Mouse (Mus musculus) thymus, postnatal 36 days (tissue): ENCODE measurements around the gene Pxdn.

Source experiments
- DNase-seq, 2 experiments: peaks; one replicate each; pipeline ENCODE4 v3.0.0; 2022; ENCODE audit warnings: mixed read lengths in 2 of 2

The Pxdn gene

GRCm38 (mm10) chr12:30029111-30029510 lies 91.7 kb downstream of the Pxdn start:
- no peak for DNase-seq

GRCm38 (mm10) chr12:30030571-30030970 lies 93.2 kb downstream of the Pxdn start:
- no peak for DNase-seq

DNA sequence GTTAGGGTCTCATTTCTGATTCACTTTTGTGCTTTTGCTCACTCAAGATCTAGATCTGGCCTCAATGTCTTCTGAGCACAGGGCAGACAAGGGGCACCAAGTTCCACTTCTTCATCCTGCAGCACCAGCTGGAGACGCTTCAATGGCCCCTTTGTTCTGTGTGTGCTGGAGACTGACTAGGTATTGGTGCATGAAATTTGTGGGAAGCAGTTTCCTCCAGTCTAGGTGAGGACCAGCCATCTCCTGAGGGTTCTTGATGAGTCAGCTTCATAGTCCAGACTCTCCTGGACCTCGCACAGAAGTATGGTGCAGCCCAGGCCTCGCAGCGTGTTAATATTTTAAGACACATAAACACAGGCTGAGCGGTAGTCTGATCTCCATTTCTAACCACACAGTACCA lies 97.3 kb downstream of the Pxdn start:
- DNase-seq = no peak

- DNase-seq = no peak
Measured at GRCm38 (mm10) chr12:30035406-30035805, 98.0 kb downstream of the Pxdn start.

DNA sequence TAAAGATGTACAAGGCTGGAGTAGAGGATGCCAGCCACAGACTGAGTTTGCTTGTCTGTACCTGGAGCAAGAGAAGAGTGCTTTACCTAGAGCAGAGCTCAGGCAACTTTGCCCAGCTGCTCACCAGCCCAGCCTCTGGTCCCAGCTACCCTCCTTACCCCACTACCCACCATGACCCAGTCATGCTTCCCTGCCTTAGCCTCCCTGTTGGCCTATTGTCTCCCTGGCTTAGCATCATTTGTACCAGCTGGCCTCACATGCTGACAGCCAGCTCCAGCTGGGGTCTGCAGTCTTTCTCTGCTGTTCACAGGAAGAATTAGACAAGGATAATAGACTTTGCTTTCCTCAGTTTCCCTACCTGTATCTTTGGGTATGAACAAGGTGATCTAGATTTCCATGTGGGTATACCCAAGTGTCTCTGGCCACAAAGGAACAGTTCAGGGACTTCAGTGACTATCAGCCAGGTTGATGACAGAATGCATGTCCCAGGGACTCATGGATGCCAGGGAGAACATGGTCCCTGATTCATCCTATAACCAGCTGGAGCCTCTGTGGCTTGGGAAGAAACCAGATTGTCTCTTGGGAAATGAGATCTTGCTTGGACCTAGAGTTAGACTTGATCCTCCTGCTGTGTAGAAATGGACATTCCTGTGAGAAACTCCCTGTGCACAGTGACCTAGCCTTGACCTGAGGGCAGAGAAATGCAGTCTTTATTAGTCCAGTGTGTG lies 98.6 kb downstream of the Pxdn start:
- no peak for DNase-seq

GRCm38 (mm10) chr12:30036569-30037055 lies 99.2 kb downstream of the Pxdn start:
- no peak for DNase-seq

DNA sequence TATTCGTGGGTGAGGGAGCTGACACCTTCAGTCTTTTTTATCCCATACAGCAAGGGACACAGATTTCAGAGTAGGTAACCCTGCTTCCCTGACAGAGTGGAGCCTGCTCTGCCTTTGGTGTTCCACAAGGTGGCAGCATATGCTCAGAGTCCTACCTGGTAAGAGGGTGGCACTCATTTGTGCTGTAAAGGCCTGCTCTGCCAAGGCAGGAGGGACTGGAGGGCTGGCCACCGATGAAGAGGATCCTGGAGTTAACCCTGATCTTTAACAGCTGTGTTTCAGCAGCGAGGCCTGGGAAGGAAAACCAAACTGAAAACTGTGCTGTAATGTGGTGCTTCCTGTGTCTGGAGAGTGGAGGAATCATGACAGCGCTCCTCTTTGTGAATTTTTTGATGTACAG lies 102.2 kb downstream of the Pxdn start:
- DNase-seq = no peak

DNA sequence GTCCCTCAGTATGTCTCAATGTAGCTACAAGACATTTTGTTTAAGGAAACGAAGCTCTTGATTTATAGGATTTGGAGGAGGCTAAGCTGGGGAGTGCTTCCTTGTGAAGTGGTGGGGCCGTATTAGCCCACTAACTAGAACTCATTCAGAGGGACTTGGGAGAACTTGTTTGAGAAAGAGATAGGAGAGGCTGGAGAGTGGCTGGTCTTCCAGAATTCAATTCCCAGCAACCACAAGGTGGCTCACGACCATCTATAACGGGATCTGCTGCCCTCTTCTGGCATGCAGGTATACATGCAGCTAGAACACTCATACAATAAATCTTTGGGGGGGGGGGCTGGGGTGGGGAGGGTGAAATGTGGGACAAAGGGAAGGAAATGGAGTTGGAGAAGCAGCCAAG lies 102.7 kb downstream of the Pxdn start:
- DNase-seq = no peak

- DNase-seq = no peak
Measured at GRCm38 (mm10) chr12:30048848-30049247, 111.4 kb downstream of the Pxdn start.

DNA sequence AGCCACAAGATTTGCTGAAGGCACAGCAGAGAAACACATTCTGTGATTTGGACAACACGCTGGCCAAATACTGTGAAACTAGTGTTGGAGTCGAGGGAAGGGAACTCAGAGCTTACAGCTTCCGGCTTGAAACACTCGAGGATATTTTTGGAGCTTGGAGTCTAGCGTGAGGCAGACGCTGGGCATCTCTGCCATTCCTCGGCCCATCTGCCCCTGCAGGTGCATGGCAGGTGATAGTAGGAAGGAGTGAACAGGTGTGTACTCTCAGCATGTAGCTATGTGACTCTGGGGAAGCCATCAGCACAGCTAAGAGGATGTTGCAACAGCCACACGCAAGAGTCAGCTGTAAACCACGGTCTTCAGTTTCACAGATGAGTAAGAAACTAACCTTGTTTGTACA lies 112.4 kb downstream of the Pxdn start:
- DNase-seq = no peak

DNA sequence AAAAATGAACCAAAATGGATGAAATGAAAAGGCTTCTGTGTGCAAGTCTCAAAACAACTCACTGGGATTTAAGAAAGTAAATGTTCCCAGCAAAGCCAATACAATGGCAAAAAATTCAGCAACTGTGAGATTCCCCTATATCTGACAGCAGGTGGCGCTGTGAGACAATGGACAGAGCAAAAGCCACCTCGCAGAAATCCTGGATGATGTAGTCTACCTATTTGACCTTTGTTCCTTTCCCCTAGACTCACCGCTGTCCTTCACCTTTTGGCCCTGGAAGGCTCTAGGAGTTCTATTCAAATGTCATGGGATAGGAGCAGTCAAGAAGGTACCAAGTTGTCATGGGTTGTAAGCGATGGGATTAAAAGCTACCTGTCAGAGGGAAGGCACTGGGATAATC lies 112.8 kb downstream of the Pxdn start:
- no peak for DNase-seq

DNA sequence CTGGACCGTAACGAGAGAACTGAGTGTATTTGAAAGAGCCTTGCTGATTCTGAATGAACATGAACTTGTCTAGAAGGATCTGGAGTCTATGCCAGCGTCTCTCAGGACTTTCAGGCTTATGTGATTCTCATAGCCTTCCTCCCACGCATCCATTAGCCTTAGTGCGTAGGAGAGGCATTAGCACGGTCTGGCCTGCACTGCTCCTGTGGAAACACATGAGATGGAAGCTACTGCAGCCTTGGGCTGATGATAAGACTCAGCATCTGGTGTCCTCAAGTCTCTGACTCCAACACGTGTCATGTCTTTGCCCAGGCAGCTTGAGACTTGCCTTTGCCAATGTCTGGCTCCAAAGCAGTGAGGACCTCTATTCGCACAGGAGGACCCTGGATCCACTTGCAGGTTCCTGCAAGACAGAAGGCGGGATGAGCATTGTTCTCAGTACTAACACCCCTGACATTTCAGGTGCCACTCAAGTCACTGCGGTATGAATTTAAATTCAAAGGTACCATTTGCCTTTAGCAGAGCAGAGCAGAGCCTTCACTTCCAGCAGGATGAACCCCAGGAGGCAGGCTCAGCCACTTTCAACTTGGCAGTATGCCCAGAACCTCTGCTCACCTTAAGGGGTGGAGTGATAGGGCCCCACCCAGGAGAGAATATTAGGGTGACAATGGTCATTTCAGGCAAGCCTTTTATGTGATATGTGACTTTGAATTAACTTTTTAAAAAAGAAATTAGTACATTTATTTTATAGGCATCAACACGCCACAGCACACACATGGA lies 117.5 kb downstream of the Pxdn start:
- DNase-seq = no peak

- no peak for DNase-seq
Measured at GRCm38 (mm10) chr12:30058044-30058443, 120.6 kb downstream of the Pxdn start.

GRCm38 (mm10) chr12:30061503-30062117 lies 124.2 kb downstream of the Pxdn start:
- DNase-seq = no peak

DNA sequence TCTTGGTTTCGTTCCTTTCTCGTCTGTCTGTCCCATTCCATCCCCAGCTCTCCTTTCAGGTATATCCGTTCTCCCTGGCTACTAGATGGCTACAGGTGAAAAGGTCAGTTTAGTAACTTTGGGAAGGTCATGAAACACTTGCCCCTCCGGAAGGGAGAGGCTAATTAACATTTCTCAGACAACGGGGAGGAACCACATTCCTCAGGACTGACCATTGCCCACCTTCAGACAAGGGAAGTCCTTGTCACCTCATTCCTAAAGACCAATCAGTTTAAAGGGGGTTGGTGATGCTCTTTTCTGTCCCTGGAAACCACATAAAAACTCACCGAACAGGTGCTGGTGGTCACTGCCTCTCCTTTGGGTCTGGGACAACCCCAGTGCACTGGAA lies 124.7 kb downstream of the Pxdn start:
- DNase-seq = no peak
